Mouse (Mus musculus) forebrain, embryonic 10.5 days (tissue): ENCODE data around the gene Tcf15. TPM values are rescaled to one million over a fixed set of nuclear protein-coding genes. Genes with fewer than 3 reads are reported as not detected.

Source experiments
- DNase-seq: peaks from one replicate; pipeline ENCODE4 v3.0.0-alpha.2; 2017; ENCODE audit warnings: low spot score; ENCODE audit errors: extremely low spot score
- H3K27ac ChIP-seq: fragments of 300-500 bp; sonication (generic); 2 replicates; pipeline ENCODE4 v1.5.1; 2016; ENCODE audit warnings: mild to moderate bottlenecking
- H3K27me3 ChIP-seq: fragments of 300-500 bp; sonication (generic); 2 replicates; pipeline ENCODE4 v1.6.1; 2016; ENCODE audit warnings: mild to moderate bottlenecking; ENCODE audit not compliant: poor library complexity, severe bottlenecking
- H3K36me3 ChIP-seq: fragments of 300-500 bp; sonication (generic); replicated peaks from 2 replicates; pipeline ENCODE4 v1.6.1; 2016; ENCODE audit warnings: mild to moderate bottlenecking, moderate library complexity
- H3K4me1 ChIP-seq: fragments of 300-500 bp; sonication (generic); 2 replicates; pipeline ENCODE4 v1.6.1; 2016
- H3K4me3 ChIP-seq: fragments of 300-500 bp; sonication (generic); 2 replicates; pipeline ENCODE4 v1.5.1; 2016; ENCODE audit warnings: mild to moderate bottlenecking, moderate library complexity
- H3K9me3 ChIP-seq: fragments of 300-500 bp; sonication (generic); 2 replicates; pipeline ENCODE4 v1.6.1; 2016; ENCODE audit warnings: mild to moderate bottlenecking, moderate library complexity
- WGBS: fragments of 180-500 bp; shearing (Covaris S2); methylation state at CpG from one replicate; pipeline ENCODE4 v1.1.7; 2016; 5-methylcytosine and 5-hydroxymethylcytosine counted together
- polyA plus RNA-seq: library from polyadenylated mRNA; unstranded; fragments of >200 nt; fragmentation: Nextera tagmentation; extraction: Ambion mirVana; gene quantifications from 2 replicates; pipeline ENCODE4 v1.2.1, GENCODE M21; 2016

Tcf15 gene
- polyA plus RNA-seq, 1 experiment from 2014 or later: 4.1 TPM

DNA sequence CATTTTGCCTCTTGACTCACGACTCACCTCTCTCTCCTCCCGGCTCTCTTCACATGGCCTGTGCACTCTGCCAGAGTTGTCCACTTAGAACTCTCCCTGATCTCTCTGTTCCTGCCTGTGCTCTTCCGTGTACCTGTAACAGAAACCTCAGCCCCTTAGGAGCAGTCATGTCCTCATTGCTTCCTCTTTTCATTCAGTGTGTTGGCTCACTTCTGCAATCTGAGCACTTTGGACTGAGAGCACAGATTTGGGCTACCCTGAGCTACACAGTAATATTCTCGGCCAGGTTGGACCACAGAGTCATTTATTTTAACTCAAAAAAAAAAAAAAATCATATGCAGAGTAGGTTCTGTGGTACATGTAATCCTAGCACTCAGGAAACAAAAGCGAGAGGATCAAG lies 43.8 kb downstream of the Tcf15 start:
- Histone ChIP-seq H3K4me3 (no peak overlapping the region), H3K4me1 (peaks cover 13% of the 10 kb centered on the region), H3K36me3 (no peaks in the 10 kb centered on the region), H3K9me3 (no peaks in the 10 kb centered on the region), H3K27ac (no peak overlapping the region), H3K27me3 (no peaks in the 10 kb centered on the region)
- WGBS: 80% methylated on average over 5 of the region's 5 CpGs
- DNase-seq: no peak

- WGBS: 68% methylated on average over 7 of the region's 7 CpGs
Measured at GRCm38 (mm10) chr2:152189213-152189612, 45.9 kb downstream of the Tcf15 start.

GRCm38 (mm10) chr2:152189640-152190039 lies 46.3 kb downstream of the Tcf15 start:
- DNase-seq: no peak
- H3K27ac ChIP-seq: peak overlapping the region; percentile 53
- H3K9me3 ChIP-seq: no peaks in the 10 kb centered on the region
- H3K4me3 ChIP-seq: no peak overlapping the region
- no peaks in the 10 kb centered on the region for H3K36me3 ChIP-seq
- peaks cover 13% of the 10 kb centered on the region for H3K4me1 ChIP-seq
- 60% methylated on average over 9 of the region's 9 CpGs for WGBS
- H3K27me3 ChIP-seq: no peaks in the 10 kb centered on the region

More at GRCm38 (mm10) chr2:152189213-152189612, 45.9 kb downstream of the Tcf15 start:
- no peak overlapping the region for H3K27ac ChIP-seq
- no peaks in the 10 kb centered on the region for H3K27me3 ChIP-seq
- DNase-seq: no peak
- H3K36me3 ChIP-seq: no peaks in the 10 kb centered on the region
- peaks cover 13% of the 10 kb centered on the region for H3K4me1 ChIP-seq
- H3K4me3 ChIP-seq: no peak overlapping the region
- H3K9me3 ChIP-seq: no peaks in the 10 kb centered on the region

DNA sequence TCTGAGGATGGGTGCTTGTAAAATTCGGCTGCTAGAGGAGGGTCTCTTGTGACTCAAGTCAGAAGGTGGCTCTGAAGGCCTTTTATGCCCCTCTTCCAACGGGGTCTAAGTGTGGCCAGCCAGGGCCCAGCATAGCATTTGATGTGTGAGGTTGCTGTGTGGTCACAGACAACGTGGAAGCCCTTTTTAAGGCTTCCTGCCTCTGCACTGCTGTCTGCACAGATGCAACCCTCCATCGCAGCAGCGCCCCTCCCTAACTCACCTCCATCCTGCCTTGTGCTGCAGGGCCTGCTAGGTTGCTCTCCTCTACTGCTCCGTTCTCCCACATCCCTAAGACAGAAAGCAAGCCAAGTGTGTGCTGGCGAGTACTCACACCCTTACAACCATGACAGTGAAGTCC lies 46.8 kb downstream of the Tcf15 start:
- H3K9me3 ChIP-seq: no peaks in the 10 kb centered on the region
- H3K4me1 ChIP-seq: peaks cover 13% of the 10 kb centered on the region
- peak overlapping the region; percentile 53; the same call in 1 of the 2 replicates for H3K27ac ChIP-seq
- no peak for DNase-seq
- H3K36me3 ChIP-seq: no peaks in the 10 kb centered on the region
- no peak overlapping the region for H3K4me3 ChIP-seq
- 74% methylated on average over 7 of the region's 7 CpGs for WGBS
- H3K27me3 ChIP-seq: no peaks in the 10 kb centered on the region

- no peaks in the 10 kb centered on the region for H3K9me3 ChIP-seq
- H3K27me3 ChIP-seq: no peaks in the 10 kb centered on the region
- DNase-seq: no peak
- 80% methylated on average over 13 of the region's 13 CpGs for WGBS
- H3K27ac ChIP-seq: no peak overlapping the region
- H3K36me3 ChIP-seq: no peaks in the 10 kb centered on the region
- H3K4me1 ChIP-seq: peaks cover 20% of the 10 kb centered on the region
- no peak overlapping the region for H3K4me3 ChIP-seq
Measured at GRCm38 (mm10) chr2:152192591-152193345, 49.4 kb downstream of the Tcf15 start.

GRCm38 (mm10) chr2:152193346-152193710 lies 50.0 kb downstream of the Tcf15 start:
- no peaks in the 10 kb centered on the region for H3K9me3 ChIP-seq
- WGBS: 83% methylated on average over 7 of the region's 7 CpGs

GRCm38 (mm10) chr2:152194586-152194985 lies 51.2 kb downstream of the Tcf15 start:
- H3K9me3 ChIP-seq: no peaks in the 10 kb centered on the region
- no peaks in the 10 kb centered on the region for H3K27me3 ChIP-seq
- no peak for DNase-seq
- H3K36me3 ChIP-seq: no peaks in the 10 kb centered on the region
- no peak overlapping the region for H3K4me3 ChIP-seq
- WGBS: 95% methylated on average over 2 of the region's 2 CpGs
- H3K4me1 ChIP-seq: peaks cover 13% of the 10 kb centered on the region
- H3K27ac ChIP-seq: no peak overlapping the region

More at GRCm38 (mm10) chr2:152193346-152193710, 50.0 kb downstream of the Tcf15 start:
- H3K4me1 ChIP-seq: peaks cover 20% of the 10 kb centered on the region
- no peak for DNase-seq
- no peaks in the 10 kb centered on the region for H3K36me3 ChIP-seq
- H3K27me3 ChIP-seq: no peaks in the 10 kb centered on the region
- no peak overlapping the region for H3K27ac ChIP-seq
- no peak overlapping the region for H3K4me3 ChIP-seq

- H3K4me1 ChIP-seq: peaks cover 7% of the 10 kb centered on the region; the same call in 1 of the 2 replicates
- no peak for DNase-seq
- no peaks in the 10 kb centered on the region for H3K9me3 ChIP-seq
- no peaks in the 10 kb centered on the region for H3K36me3 ChIP-seq
- 54% methylated on average over 3 of the region's 3 CpGs for WGBS
- peak overlapping the region; percentile 64 for H3K27ac ChIP-seq
- no peaks in the 10 kb centered on the region for H3K27me3 ChIP-seq
- H3K4me3 ChIP-seq: no peak overlapping the region
Measured at GRCm38 (mm10) chr2:152196896-152197295, 53.5 kb downstream of the Tcf15 start.

- 46% methylated on average over 10 of the region's 10 CpGs for WGBS
Measured at GRCm38 (mm10) chr2:152197301-152197712, 53.9 kb downstream of the Tcf15 start.

More at GRCm38 (mm10) chr2:152197301-152197712, 53.9 kb downstream of the Tcf15 start:
- peak; percentile 73 for DNase-seq
- Histone ChIP-seq H3K9me3 (no peaks in the 10 kb centered on the region), H3K27ac (peak overlapping the region; percentile 64), H3K4me3 (no peak overlapping the region), H3K27me3 (no peaks in the 10 kb centered on the region), H3K4me1 (peaks cover 7% of the 10 kb centered on the region; the same call in 1 of the 2 replicates), H3K36me3 (no peaks in the 10 kb centered on the region)

Other genes with a start within 250 kb of the Tcf15 start
- gene Angpt4, start 232.4 kb upstream of the Tcf15 start, polyA plus RNA-seq: 0.06 and 0.17 TPM in 2 replicates
- gene Fam110a, start 163.3 kb upstream of the Tcf15 start, polyA plus RNA-seq: 60.3 and 70.4 TPM in 2 replicates
- 0.69 and 0.79 TPM in 2 replicates for gene Slc52a3, start 147.1 kb upstream of the Tcf15 start, polyA plus RNA-seq
- 1.1 and 2.4 TPM in 2 replicates for gene Scrt2, start 62.0 kb upstream of the Tcf15 start, polyA plus RNA-seq
- gene Srxn1, start 38.0 kb upstream of the Tcf15 start, polyA plus RNA-seq: 14.6 and 14.9 TPM in 2 replicates
- gene Csnk2a1, start 83.3 kb downstream of the Tcf15 start, polyA plus RNA-seq: 77.6 and 91.0 TPM in 2 replicates
- gene Tbc1d20, start 150.3 kb downstream of the Tcf15 start, polyA plus RNA-seq: 28.4 and 28.6 TPM in 2 replicates
- 98.1 and 98.2 TPM in 2 replicates for gene Rbck1, start 189.1 kb downstream of the Tcf15 start, polyA plus RNA-seq
- gene Trib3, start 200.5 kb downstream of the Tcf15 start, polyA plus RNA-seq: 2.3 and 3.1 TPM in 2 replicates
- gene Nrsn2, start 233.1 kb downstream of the Tcf15 start, polyA plus RNA-seq: 1.1 and 2.4 TPM in 2 replicates